Mouse (Mus musculus) olfactory bulb, adult 2 months (tissue): Measurements from ENCODE around the gene Alox12e.

Source experiments
- CTCF ChIP-seq: fragments of 200-500 bp; IDR thresholded peaks from 2 replicates; pipeline ENCODE4 v1.5.1; 2012; ENCODE audit warnings: low read depth, mild to moderate bottlenecking, low read length, moderate library complexity; ENCODE audit not compliant: insufficient read depth
- POLR2A ChIP-seq: fragments of 200-500 bp; IDR thresholded peaks from 2 replicates; pipeline ENCODE4 v1.6.1; 2012; ENCODE audit warnings: mild to moderate bottlenecking, low read depth, low read length, moderate library complexity; ENCODE audit not compliant: insufficient read depth

DNA sequence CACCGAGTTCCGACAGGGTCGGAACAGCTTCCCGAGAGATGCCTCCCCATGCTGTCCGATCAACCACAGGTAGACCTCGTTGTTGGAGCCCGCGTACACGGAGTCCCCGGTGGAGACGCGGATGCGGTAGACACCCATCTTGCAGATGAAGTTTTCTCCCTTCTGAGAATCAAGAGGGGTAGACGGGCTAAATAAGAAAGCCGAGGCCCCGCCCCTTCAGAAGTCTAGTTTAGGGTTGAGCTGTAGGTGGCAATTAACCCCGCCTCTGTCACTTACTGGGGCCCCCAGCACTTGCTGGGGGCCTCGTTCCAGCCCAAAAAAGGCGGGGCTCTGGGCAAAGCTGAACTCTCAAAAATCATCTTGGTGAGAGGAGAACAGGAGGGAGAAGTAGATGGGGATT is 29.4 kb upstream of the Alox12e start, which contains the start of gene Alox15:
- TF ChIP-seq CTCF (no peak), POLR2A (no peak)
